Mouse (Mus musculus) heart, embryonic 13.5 days (tissue): ENCODE results near the gene Mxra7. TPM values are rescaled to one million over a fixed set of nuclear protein-coding genes. Genes with fewer than 3 reads are reported as not detected.

Source experiments
- ATAC-seq: fragments of 200-750 bp; cut with Nextera tagmentation; 2 replicates; pipeline ENCODE4 v1.8.0; 2017; ENCODE audit warnings: moderate TSS enrichment; ENCODE audit not compliant: insufficient number of reproducible peaks, low FRiP score, low TSS enrichment; ENCODE audit errors: extremely low read depth
- H3K27ac ChIP-seq: fragments of 300-500 bp; sonication (generic); replicated peaks from 2 replicates; pipeline ENCODE4 v1.5.1; 2015; ENCODE audit warnings: moderate library complexity, mild to moderate bottlenecking, inconsistent platforms
- H3K27me3 ChIP-seq: fragments of 300-500 bp; sonication (generic); replicated peaks from 2 replicates; pipeline ENCODE4 v1.6.1; 2015; ENCODE audit warnings: mild to moderate bottlenecking, inconsistent platforms
- H3K36me3 ChIP-seq: fragments of 300-500 bp; sonication (generic); 2 replicates; pipeline ENCODE4 v1.6.1; 2015; ENCODE audit warnings: mild to moderate bottlenecking, inconsistent platforms
- H3K4me1 ChIP-seq: fragments of 300-500 bp; sonication (generic); 2 replicates; pipeline ENCODE4 v1.6.1; 2015; ENCODE audit warnings: inconsistent platforms
- H3K4me2 ChIP-seq: fragments of 300-500 bp; sonication (generic); 2 replicates; pipeline ENCODE4 v1.6.1; 2015; ENCODE audit warnings: inconsistent platforms, mild to moderate bottlenecking, moderate library complexity
- H3K4me3 ChIP-seq: fragments of 300-500 bp; sonication (generic); 2 replicates; pipeline ENCODE4 v1.5.1; 2015; ENCODE audit warnings: moderate library complexity, mild to moderate bottlenecking, inconsistent platforms
- H3K9ac ChIP-seq: fragments of 300-500 bp; sonication (generic); 2 replicates; pipeline ENCODE4 v1.6.1; 2015; ENCODE audit warnings: inconsistent platforms, mild to moderate bottlenecking, moderate library complexity
- H3K9me3 ChIP-seq: fragments of 300-500 bp; sonication (generic); 2 replicates; pipeline ENCODE4 v1.6.1; 2016; ENCODE audit warnings: inconsistent platforms
- WGBS: fragments of 180-500 bp; shearing (Covaris S2); methylation state at CpG from one replicate; pipeline ENCODE4 v1.1.7; 2015; ENCODE audit warnings: mixed read lengths; 5-methylcytosine and 5-hydroxymethylcytosine counted together
- polyA plus RNA-seq: library from polyadenylated mRNA; unstranded; fragments of >200 nt; fragmentation: Nextera tagmentation; extraction: Ambion mirVana; gene quantifications from 2 replicates; pipeline ENCODE4 v1.2.1, GENCODE M21; 2015

The Mxra7 gene
- polyA plus RNA-seq, 1 experiment from 2014 or later, result 19.3 TPM

DNA sequence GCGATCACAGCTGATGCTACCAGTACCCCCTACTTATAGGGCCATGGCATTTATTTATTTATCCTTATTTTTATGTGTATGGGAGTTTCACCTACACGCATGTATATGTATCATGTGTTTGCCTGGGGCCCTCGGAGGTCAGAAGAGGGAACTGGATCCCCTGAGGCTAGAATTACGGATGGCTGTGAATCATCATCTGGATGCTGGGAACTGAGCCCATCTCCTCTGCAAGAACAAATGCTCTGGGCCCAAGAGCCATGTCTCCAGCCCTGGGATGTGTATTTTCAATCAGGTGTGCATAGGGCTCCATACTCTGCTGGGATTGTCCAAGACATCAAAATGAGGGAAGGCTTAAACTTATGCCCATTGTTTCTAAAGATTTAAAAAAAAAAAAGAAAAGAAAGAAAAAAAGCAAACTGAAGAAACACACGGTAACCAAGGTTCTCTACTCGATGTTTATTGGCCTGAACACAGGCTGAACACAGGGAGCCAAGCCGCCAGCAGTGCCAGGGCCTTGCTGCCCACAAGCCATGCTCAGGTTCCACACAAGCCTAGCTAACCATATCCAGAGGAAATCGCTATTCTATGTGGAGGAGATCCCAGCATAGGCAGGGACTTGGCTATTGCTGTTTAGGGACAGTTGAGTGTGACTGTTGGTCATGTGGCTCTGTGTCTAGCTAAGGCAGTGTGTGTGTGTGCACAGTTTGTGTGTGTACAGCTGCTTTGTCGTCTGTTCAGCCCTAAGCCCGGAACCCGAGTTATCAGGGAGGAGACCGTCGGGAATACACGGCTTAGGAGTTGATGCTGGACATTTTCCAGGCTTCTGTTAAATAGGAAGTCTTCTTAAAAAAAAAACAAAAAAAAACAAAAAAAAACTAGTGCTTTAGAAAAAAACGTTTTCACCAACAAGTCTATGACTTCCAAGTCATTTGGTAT is 21.4 kb downstream of the Mxra7 start:
- Histone ChIP-seq H3K36me3 (peaks cover 3% of the 10 kb centered on the region; the same call in 1 of the 2 replicates), H3K4me1 (peaks cover 27% of the 10 kb centered on the region), H3K9ac (0 out of 2 replicates have a peak overlapping the region, but pooled peaks have one; percentile 33), H3K4me2 (no peak overlapping the region), H3K27me3 (peaks cover 6% of the 10 kb centered on the region; the same call in 1 of the 2 replicates), H3K4me3 (no peak overlapping the region), H3K9me3 (no peaks in the 10 kb centered on the region), H3K27ac (peak overlapping the region; percentile 77)
- no peak for ATAC-seq
- 64% methylated on average over 15 of the region's 15 CpGs for WGBS

DNA sequence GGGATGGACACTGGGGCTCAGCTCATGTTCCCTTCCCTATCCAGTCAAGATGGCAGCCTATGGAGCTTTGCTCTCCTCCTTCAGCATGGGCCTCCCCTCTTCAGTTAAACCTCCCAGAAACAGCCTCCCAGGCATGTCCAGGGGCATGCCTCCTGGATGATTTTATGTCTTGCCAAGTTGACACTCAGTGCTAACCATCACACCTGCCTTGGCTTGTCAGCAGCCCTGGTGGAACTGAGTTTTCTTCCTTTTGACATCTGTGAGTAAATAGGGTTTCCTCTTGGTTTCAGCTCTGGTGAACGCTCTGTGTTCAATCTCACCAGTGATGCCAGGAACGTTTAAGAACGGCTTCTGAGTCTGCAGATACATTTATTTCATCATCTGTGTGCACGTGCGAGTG is 25.1 kb downstream of the Mxra7 start:
- Histone ChIP-seq H3K36me3 (no peaks in the 10 kb centered on the region), H3K4me2 (no peak overlapping the region), H3K27me3 (no peaks in the 10 kb centered on the region), H3K4me1 (peaks cover 17% of the 10 kb centered on the region), H3K9me3 (no peaks in the 10 kb centered on the region), H3K27ac (no peak overlapping the region), H3K4me3 (no peak overlapping the region), H3K9ac (no peak overlapping the region)
- 84% methylated on average over 5 of the region's 5 CpGs for WGBS
- no peak for ATAC-seq

DNA sequence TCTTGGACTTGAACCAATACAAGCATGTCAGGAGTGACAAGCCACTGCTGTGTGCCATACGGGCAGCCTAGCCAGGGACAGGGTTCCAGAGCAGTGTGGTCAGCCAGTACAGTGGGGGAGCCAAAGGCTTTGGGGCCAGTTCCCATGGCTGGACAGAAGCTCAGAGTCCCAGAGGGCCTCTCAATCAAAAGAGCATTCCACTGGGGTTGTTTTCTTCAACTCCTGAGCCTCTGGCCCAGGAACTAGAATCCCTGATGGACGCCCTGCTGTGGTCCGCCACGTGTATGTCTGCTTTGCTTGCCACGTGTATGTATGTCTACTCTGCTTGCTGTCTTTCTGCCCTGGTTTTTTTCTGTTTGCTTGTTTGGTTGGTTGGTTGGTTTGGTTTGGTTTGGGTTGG is 26.7 kb downstream of the Mxra7 start:
- H3K36me3 ChIP-seq, result no peaks in the 10 kb centered on the region
- no peaks in the 10 kb centered on the region for H3K27me3 ChIP-seq
- no peaks in the 10 kb centered on the region for H3K9me3 ChIP-seq
- 0 out of 2 replicates have a peak, but pooled peaks cover 6% of the 10 kb centered on the region for H3K4me1 ChIP-seq
- no peak for ATAC-seq
- H3K4me3 ChIP-seq, result no peak overlapping the region
- H3K4me2 ChIP-seq, result no peak overlapping the region
- no peak overlapping the region for H3K27ac ChIP-seq
- H3K9ac ChIP-seq, result no peak overlapping the region
- WGBS, result 64% methylated on average over 5 of the region's 5 CpGs

DNA sequence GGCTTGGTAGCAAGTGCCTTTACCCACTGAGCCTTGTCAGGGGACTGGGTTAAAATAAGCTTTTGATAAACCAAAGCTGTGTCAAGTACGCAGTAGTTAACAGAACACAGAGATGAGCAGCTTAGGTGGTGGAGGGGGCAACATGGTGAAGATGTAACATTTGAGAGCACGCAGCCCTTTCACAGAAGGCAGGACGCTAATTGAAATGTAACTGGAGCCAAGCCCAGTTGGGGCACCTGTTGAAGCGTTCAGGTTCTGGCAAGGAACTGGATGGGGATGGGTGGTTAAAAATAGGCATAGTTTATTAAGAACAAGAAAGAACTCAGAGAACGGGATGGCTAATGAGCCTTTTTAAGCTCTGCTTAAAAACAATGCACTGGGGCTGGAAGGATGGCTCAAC is 28.5 kb downstream of the Mxra7 start:
- no peak overlapping the region for H3K9ac ChIP-seq
- H3K4me2 ChIP-seq, result no peak overlapping the region
- ATAC-seq, result no peak
- no peak overlapping the region for H3K27ac ChIP-seq
- H3K9me3 ChIP-seq, result no peaks in the 10 kb centered on the region
- H3K4me1 ChIP-seq, result 0 out of 2 replicates have a peak, but pooled peaks cover 6% of the 10 kb centered on the region
- WGBS, result 61% methylated on average over 5 of the region's 5 CpGs
- H3K27me3 ChIP-seq, result no peaks in the 10 kb centered on the region
- H3K36me3 ChIP-seq, result no peaks in the 10 kb centered on the region
- H3K4me3 ChIP-seq, result no peak overlapping the region

DNA sequence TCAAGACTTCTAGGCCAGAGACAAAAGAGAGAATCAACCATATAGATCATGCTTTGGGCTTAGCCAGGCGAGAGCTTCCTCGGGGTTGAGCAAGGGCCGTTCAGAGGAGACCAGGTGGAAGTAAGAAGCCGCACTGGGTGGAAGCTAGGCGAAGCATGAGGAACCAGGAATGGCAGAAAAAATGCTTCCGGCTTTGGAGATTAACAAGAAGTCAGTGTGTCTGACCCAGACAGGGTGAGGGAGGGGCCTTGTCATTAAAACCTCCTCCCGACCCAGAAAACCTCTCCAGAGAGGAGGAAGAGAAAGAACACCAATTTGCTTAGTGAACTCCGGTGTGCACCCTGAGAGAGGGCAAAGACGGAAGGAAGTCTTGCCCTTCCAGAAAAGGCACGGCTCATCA is 43.6 kb downstream of the Mxra7 start:
- Histone ChIP-seq H3K9ac (no peak overlapping the region), H3K4me3 (no peak overlapping the region), H3K4me2 (no peak overlapping the region), H3K9me3 (no peaks in the 10 kb centered on the region), H3K36me3 (no peaks in the 10 kb centered on the region), H3K4me1 (no peaks in the 10 kb centered on the region), H3K27ac (no peak overlapping the region), H3K27me3 (no peaks in the 10 kb centered on the region)
- WGBS, result 84% methylated on average over 10 of the region's 10 CpGs
- no peak for ATAC-seq

DNA sequence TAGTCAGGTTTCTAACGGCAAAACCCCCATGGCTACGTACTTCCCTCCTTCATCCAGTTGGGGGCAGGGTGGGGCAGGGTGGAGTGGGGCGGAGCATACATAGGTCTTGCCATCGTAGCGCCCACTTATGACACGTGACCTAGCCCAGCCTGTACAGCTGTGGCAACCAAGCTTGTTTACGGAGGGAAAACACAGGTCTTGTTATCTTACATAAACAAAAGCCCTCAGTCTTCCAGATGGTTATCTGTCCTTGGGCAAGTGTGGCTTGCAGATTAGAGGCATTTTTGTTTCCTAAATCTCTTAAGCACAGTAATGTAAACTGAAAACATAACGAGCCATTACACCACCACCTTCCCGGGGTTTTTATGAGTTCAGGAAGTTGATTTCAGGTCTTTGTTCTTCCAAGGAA is 45.1 kb downstream of the Mxra7 start:
- no peak overlapping the region for H3K4me2 ChIP-seq
- no peak; the same call in 1 of the 2 replicates for ATAC-seq

DNA sequence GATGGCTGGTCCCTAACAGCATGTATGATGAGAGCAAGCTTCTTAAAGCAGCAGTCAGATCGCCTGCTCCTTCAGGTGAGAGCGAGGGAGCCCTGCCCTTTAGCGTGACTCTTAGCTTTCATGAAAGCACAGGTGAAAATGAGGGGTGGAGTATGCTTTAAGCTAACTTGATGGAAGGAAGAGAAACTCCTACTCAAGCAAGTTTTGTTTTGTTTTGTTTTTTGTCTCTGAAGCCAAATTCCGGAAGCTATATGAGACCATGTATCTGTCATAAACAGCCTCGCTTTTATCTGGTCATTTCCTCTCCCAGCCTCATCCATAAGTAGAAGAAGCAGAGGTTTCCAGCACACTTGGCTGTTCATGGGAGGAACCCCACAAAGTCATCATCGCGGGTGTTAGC is 52.4 kb downstream of the Mxra7 start, which contains the start of gene St6galnac1:
TSS of gene St6galnac1 (minus strand) at position 101 of the 400 bp plus-strand sequence.
- ATAC-seq, result no peak

More for the DNA sequence above, 45.1 kb downstream of the Mxra7 start:
- H3K36me3 ChIP-seq, result no peaks in the 10 kb centered on the region
- no peaks in the 10 kb centered on the region for H3K9me3 ChIP-seq
- H3K4me3 ChIP-seq, result no peak overlapping the region
- H3K4me1 ChIP-seq, result no peaks in the 10 kb centered on the region
- no peak overlapping the region for H3K9ac ChIP-seq
- 48% methylated on average over 9 of the region's 9 CpGs for WGBS
- H3K27ac ChIP-seq, result no peak overlapping the region
- H3K27me3 ChIP-seq, result no peaks in the 10 kb centered on the region

DNA sequence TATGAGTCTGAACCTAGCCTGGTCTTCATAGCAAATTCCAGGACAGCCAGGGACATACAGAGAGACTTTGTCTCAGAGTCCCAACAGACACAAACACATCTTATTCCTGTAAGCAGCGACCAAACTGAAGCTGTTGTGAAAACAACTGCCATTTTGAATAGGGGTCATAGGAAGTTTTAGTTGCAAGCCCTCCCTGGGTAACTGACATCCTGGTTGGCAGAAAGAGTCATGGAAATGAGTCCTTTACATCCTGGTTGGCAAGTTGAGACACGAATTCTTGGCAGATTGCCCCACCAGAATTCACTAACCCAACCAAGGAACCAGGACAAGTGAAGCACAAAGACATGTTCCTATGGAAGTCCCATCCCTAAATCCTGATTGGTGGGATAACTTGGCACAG is 54.6 kb downstream of the Mxra7 start:
- no peaks in the 10 kb centered on the region for H3K36me3 ChIP-seq
- H3K4me2 ChIP-seq, result no peak overlapping the region
- no peak overlapping the region for H3K9ac ChIP-seq
- ATAC-seq, result no peak
- no peak overlapping the region for H3K27ac ChIP-seq
- no peaks in the 10 kb centered on the region for H3K27me3 ChIP-seq
- no peak overlapping the region for H3K4me3 ChIP-seq
- H3K4me1 ChIP-seq, result no peaks in the 10 kb centered on the region
- no peaks in the 10 kb centered on the region for H3K9me3 ChIP-seq
- 45% methylated on average over 2 of the region's 2 CpGs for WGBS

More for the DNA sequence above, 52.4 kb downstream of the Mxra7 start, which contains the start of gene St6galnac1:
- H3K4me1 ChIP-seq, result no peaks in the 10 kb centered on the region
- 69% methylated on average over 7 of the region's 7 CpGs for WGBS
- no peak within 1 kb of the TSS for H3K4me2 ChIP-seq
- H3K9me3 ChIP-seq, result no peaks in the 10 kb centered on the region
- no peak within 1 kb of the TSS for H3K4me3 ChIP-seq
- no peaks in the 10 kb centered on the region for H3K36me3 ChIP-seq
- no peak within 1 kb of the TSS for H3K27ac ChIP-seq
- H3K9ac ChIP-seq, result no peak within 1 kb of the TSS
- no peaks in the 10 kb centered on the region for H3K27me3 ChIP-seq

DNA sequence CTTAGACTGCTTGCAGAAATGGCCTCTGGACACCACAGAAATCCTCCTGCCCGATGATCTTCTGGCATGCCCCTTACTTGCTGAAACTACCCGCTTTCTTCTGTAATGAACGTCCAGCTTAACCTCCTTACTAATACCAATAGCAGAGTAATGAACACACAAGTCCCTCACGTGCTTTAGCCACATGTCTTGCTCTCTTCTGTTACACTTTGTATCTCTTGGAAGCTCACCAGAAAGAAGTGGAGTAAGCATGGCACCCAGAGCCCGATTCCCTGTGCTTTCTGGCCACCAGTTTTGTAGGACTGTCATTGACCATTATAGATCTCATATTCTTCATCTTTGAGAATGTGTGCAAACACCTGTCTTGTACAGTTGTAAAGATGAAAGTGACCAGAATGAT is 58.0 kb downstream of the Mxra7 start:
- Histone ChIP-seq H3K9ac (no peak overlapping the region), H3K4me1 (no peaks in the 10 kb centered on the region), H3K27ac (no peak overlapping the region), H3K4me2 (no peak overlapping the region), H3K27me3 (no peaks in the 10 kb centered on the region), H3K36me3 (no peaks in the 10 kb centered on the region), H3K4me3 (no peak overlapping the region), H3K9me3 (no peaks in the 10 kb centered on the region)
- no peak for ATAC-seq
- 71% methylated on average over 5 of the region's 5 CpGs for WGBS

DNA sequence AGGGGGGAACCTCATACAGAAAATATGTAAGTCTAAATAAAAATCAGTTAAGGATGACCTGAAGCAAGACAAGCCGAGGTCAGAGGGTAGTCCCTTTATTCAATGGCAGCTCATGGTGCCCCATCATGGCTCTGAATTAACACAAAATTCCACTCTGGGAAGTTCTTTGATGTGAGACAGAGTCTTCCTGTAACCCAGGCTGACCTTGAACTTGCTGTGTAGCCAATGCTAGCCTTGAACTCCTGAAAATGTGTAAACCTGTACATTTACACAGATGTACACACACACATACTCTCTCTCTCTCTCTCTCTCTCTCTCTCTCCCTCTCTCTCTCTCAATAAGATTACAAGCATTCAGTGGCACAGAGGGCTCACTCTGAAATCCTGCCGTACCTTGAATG is 62.9 kb downstream of the Mxra7 start:
- WGBS, result 74% methylated on average over 2 of the region's 2 CpGs
- no peaks in the 10 kb centered on the region for H3K9me3 ChIP-seq

DNA sequence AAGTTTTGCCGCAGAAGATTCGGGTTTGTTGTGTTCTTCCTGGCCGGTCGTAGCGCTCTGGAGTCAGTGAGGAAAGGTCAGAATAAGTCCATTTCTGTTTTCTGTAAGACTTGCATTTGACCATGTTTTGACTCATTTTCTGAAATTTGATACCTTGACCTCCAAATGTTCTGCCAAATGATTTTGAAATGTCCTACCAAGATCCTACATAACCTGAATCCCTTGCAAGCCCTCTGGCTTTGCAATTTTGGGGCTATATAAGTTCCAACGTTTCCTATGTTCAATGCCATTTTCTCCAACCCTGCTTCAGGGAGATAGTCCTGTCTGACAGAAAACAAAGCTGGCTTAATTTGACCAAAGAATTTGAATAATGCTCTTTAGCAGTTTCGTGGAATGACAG is 63.5 kb downstream of the Mxra7 start:
- 89% methylated on average over 7 of the region's 7 CpGs for WGBS
- Histone ChIP-seq H3K4me2 (no peak overlapping the region), H3K4me1 (no peaks in the 10 kb centered on the region), H3K4me3 (no peak overlapping the region), H3K27ac (no peak overlapping the region), H3K27me3 (no peaks in the 10 kb centered on the region), H3K9ac (no peak overlapping the region), H3K36me3 (no peaks in the 10 kb centered on the region), H3K9me3 (no peaks in the 10 kb centered on the region)
- no peak for ATAC-seq

More for the DNA sequence above, 62.9 kb downstream of the Mxra7 start:
- H3K4me2 ChIP-seq, result no peak overlapping the region
- H3K4me1 ChIP-seq, result no peaks in the 10 kb centered on the region
- no peak overlapping the region for H3K9ac ChIP-seq
- H3K36me3 ChIP-seq, result no peaks in the 10 kb centered on the region
- H3K27ac ChIP-seq, result no peak overlapping the region
- no peaks in the 10 kb centered on the region for H3K27me3 ChIP-seq
- no peak for ATAC-seq
- H3K4me3 ChIP-seq, result no peak overlapping the region

DNA sequence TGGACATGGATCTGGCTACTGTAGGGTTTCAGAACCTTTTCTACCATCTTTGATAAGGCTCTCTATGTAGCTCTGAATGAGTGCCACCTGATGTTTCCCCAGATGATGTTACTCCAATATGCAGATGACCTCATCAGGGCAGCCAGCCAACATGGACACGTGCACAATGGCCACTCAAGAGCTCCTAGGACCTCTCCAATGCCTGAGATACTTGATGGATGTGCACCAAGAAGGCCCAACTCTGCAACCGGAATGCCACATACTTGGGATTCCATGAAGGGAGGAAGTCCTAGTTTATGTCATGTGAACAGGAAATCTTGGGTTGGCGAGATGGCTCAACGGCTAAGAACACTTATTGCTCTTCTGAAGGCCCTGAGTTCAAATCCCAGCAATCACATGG is 72.7 kb downstream of the Mxra7 start:
- Histone ChIP-seq H3K27me3 (no peaks in the 10 kb centered on the region; the same call in 1 of the 2 replicates), H3K9me3 (no peaks in the 10 kb centered on the region), H3K36me3 (no peaks in the 10 kb centered on the region), H3K4me2 (no peak overlapping the region), H3K9ac (no peak overlapping the region), H3K4me3 (no peak overlapping the region), H3K27ac (no peak overlapping the region), H3K4me1 (no peaks in the 10 kb centered on the region)
- WGBS, result 62% methylated on average over 4 of the region's 4 CpGs
- ATAC-seq, result no peak
